Mouse (Mus musculus) neural tube, embryonic 11.5 days (tissue): ENCODE data around the gene 1700066M21Rik. TPM values are rescaled to one million over a fixed set of nuclear protein-coding genes. Genes with fewer than 3 reads are reported as not detected.

Experiments
- ATAC-seq: fragments of 200-750 bp; cut with Nextera tagmentation; 2 replicates; pipeline ENCODE4 v1.8.0; 2017; ENCODE audit warnings: moderate number of reproducible peaks, mild to moderate bottlenecking, moderate TSS enrichment, moderate library complexity; ENCODE audit not compliant: insufficient read depth, low FRiP score, low TSS enrichment
- DNase-seq: peaks from one replicate; pipeline ENCODE4 v3.0.0-alpha.2; 2015; ENCODE audit warnings: low spot score
- H3K27ac ChIP-seq: fragments of 300-500 bp; sonication (generic); 2 replicates; pipeline ENCODE4 v1.5.1; 2014; ENCODE audit warnings: low read depth, mild to moderate bottlenecking, low read length
- H3K27me3 ChIP-seq: fragments of 300-500 bp; sonication (generic); 2 replicates; pipeline ENCODE4 v1.6.1; 2014; ENCODE audit warnings: mild to moderate bottlenecking, low read length, mixed read lengths; ENCODE audit not compliant: control insufficient read depth, insufficient read depth
- H3K36me3 ChIP-seq: fragments of 300-500 bp; sonication (generic); 2 replicates; pipeline ENCODE4 v1.6.1; 2014; ENCODE audit warnings: mild to moderate bottlenecking, low read length, moderate library complexity, mixed read lengths; ENCODE audit not compliant: control insufficient read depth, insufficient read depth
- H3K4me1 ChIP-seq: fragments of 300-500 bp; sonication (generic); 2 replicates; pipeline ENCODE4 v1.6.1; 2014; ENCODE audit warnings: low read length, mixed read lengths; ENCODE audit not compliant: control insufficient read depth, insufficient read depth
- H3K4me2 ChIP-seq: fragments of 300-500 bp; sonication (generic); 2 replicates; pipeline ENCODE4 v1.6.1; 2014; ENCODE audit warnings: low read depth, mild to moderate bottlenecking, moderate library complexity
- H3K4me3 ChIP-seq: fragments of 300-500 bp; sonication (generic); 2 replicates; pipeline ENCODE4 v1.5.1; 2014; ENCODE audit warnings: low read depth, low read length
- H3K9ac ChIP-seq: fragments of 300-500 bp; sonication (generic); 2 replicates; pipeline ENCODE4 v1.6.1; 2014; ENCODE audit warnings: mild to moderate bottlenecking, low read length
- H3K9me3 ChIP-seq: fragments of 300-500 bp; sonication (generic); 2 replicates; pipeline ENCODE4 v1.6.1; 2016; ENCODE audit warnings: low read length; ENCODE audit not compliant: control insufficient read depth
- WGBS: fragments of 180-500 bp; shearing (Covaris S2); extraction: QIAGEN DNeasy Blood & Tissue Kit; methylation state at CpG from one replicate; pipeline ENCODE4 v1.1.7; 2014; 5-methylcytosine and 5-hydroxymethylcytosine counted together
- polyA plus RNA-seq: library from polyadenylated mRNA; unstranded; fragments of >200 nt; fragmentation: Nextera tagmentation; extraction: Ambion mirVana; gene quantifications from 2 replicates; pipeline ENCODE4 v1.2.1, GENCODE M21; 2014

The 1700066M21Rik gene
- polyA plus RNA-seq, 1 experiment from 2014 or later = 14.3 TPM

GRCm38 (mm10) chr1:57387876-57388275 lies 10.5 kb downstream of the 1700066M21Rik start:
- Histone ChIP-seq H3K4me3 (no peak overlapping the region), H3K4me2 (no peak overlapping the region), H3K27me3 (no peaks in the 10 kb centered on the region), H3K9me3 (no peaks in the 10 kb centered on the region), H3K36me3 (no peaks in the 10 kb centered on the region), H3K4me1 (no peaks in the 10 kb centered on the region), H3K27ac (no peak overlapping the region), H3K9ac (no peak overlapping the region)
- no peak for DNase-seq
- 82% methylated on average over 2 of the region's 2 CpGs for WGBS
- ATAC-seq = no peak

- Histone ChIP-seq H3K4me3 (no peak overlapping the region), H3K9me3 (no peaks in the 10 kb centered on the region), H3K4me2 (no peak overlapping the region), H3K36me3 (no peaks in the 10 kb centered on the region), H3K9ac (no peak overlapping the region), H3K27ac (no peak overlapping the region), H3K27me3 (no peaks in the 10 kb centered on the region), H3K4me1 (no peaks in the 10 kb centered on the region)
- 93% methylated on average over 8 of the region's 8 CpGs for WGBS
- no peak for ATAC-seq
- no peak for DNase-seq
Observed at GRCm38 (mm10) chr1:57388402-57389155, 11.2 kb downstream of the 1700066M21Rik start.

GRCm38 (mm10) chr1:57390993-57391790 lies 13.8 kb downstream of the 1700066M21Rik start:
- no peaks in the 10 kb centered on the region for H3K4me1 ChIP-seq
- no peak overlapping the region for H3K9ac ChIP-seq
- no peaks in the 10 kb centered on the region for H3K36me3 ChIP-seq
- ATAC-seq (no peak), DNase-seq (no peak)
- no peak overlapping the region for H3K4me2 ChIP-seq
- no peak overlapping the region for H3K4me3 ChIP-seq
- no peak overlapping the region for H3K27ac ChIP-seq
- H3K9me3 ChIP-seq = no peaks in the 10 kb centered on the region
- H3K27me3 ChIP-seq = no peaks in the 10 kb centered on the region
- WGBS = 93% methylated on average over 4 of the region's 4 CpGs

DNA sequence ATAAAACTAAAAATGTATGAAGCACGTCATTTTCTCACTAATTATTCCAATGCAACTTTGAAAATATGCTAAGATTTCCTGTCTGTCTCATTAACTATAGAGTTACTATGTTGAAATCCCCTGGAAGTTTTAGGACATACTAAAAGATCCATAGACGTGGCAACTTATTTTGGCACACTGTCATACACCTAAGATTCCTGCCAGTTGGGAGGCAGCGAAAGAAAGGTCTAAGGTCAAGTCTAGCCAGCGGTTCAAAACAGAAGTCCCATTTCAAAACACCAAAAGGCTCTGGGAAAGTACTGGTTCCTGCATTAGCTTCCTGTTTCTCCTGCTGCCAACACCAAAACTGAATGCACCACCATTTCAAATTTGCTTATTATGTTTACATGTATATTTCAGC lies 15.0 kb downstream of the 1700066M21Rik start:
- Histone ChIP-seq H3K27me3 (no peaks in the 10 kb centered on the region), H3K9me3 (no peaks in the 10 kb centered on the region), H3K4me3 (no peak overlapping the region), H3K9ac (no peak overlapping the region), H3K27ac (no peak overlapping the region), H3K4me1 (no peaks in the 10 kb centered on the region), H3K36me3 (no peaks in the 10 kb centered on the region), H3K4me2 (no peak overlapping the region)
- WGBS = 89% methylated on average over 4 of the region's 4 CpGs
- DNase-seq (no peak), ATAC-seq (no peak)

- no peaks in the 10 kb centered on the region for H3K36me3 ChIP-seq
- no peak overlapping the region for H3K27ac ChIP-seq
- H3K4me2 ChIP-seq = no peak overlapping the region
- 68% methylated on average over 3 of the region's 3 CpGs for WGBS
- ATAC-seq (no peak), DNase-seq (peak; percentile 44)
- no peak overlapping the region for H3K9ac ChIP-seq
- no peaks in the 10 kb centered on the region for H3K4me1 ChIP-seq
- no peaks in the 10 kb centered on the region for H3K9me3 ChIP-seq
- H3K27me3 ChIP-seq = no peaks in the 10 kb centered on the region
- no peak overlapping the region for H3K4me3 ChIP-seq
Observed at GRCm38 (mm10) chr1:57394051-57394450, 16.6 kb downstream of the 1700066M21Rik start.

DNA sequence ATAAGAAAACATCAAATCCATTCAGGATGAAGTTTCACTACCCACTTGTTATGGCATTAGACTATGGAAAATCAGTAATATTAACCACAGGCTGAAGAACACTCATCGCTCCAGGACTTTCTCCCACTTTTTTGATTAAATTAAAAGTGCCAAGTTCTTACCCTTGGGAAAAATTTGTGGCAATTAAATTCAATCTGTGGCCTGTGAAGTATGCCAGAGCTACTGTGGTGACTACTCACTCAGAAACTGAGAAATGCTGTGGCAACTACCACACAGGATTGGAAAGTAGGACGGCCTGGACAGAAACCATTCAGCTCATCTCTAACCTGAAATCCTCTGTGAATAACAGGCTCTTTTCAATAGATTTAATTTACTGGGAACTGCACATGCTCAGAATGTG lies 22.9 kb downstream of the 1700066M21Rik start:
- Histone ChIP-seq H3K9me3 (no peaks in the 10 kb centered on the region), H3K9ac (no peak overlapping the region), H3K36me3 (no peaks in the 10 kb centered on the region), H3K4me3 (no peak overlapping the region), H3K4me2 (no peak overlapping the region), H3K27ac (no peak overlapping the region), H3K27me3 (no peaks in the 10 kb centered on the region), H3K4me1 (no peaks in the 10 kb centered on the region)
- DNase-seq (no peak), ATAC-seq (no peak)
- 95% methylated on average over 2 of the region's 2 CpGs for WGBS

DNA sequence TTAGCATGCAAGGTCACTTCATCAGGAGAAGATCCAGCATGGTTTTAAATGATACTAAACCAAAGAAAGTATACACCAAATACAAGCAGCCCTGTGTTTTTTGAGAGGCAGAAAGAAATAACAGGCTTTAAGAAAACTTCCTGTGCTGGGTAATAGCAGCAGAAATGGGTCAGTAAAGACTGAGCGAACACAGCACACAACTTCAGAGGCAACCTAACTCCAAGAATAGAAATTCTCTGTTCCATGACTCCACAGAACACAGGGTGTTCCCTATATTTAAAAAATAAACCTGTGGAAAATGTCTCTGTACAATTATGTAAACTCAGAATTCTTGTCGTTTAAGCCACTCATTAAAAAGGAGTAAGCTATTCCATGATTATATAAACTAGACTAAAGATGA lies 23.5 kb downstream of the 1700066M21Rik start:
- H3K4me1 ChIP-seq = no peaks in the 10 kb centered on the region
- no peak overlapping the region for H3K27ac ChIP-seq
- no peak for ATAC-seq
- no peaks in the 10 kb centered on the region for H3K9me3 ChIP-seq
- no peak for DNase-seq
- no peaks in the 10 kb centered on the region for H3K36me3 ChIP-seq
- no peak overlapping the region for H3K4me2 ChIP-seq
- H3K9ac ChIP-seq = no peak overlapping the region
- WGBS = 90% methylated on average over 2 of the region's 2 CpGs
- no peak overlapping the region for H3K4me3 ChIP-seq
- H3K27me3 ChIP-seq = no peaks in the 10 kb centered on the region

- no peaks in the 10 kb centered on the region; the same call in 1 of the 2 replicates for H3K4me1 ChIP-seq
- H3K27me3 ChIP-seq = no peaks in the 10 kb centered on the region
- H3K4me2 ChIP-seq = no peak overlapping the region
- no peak for DNase-seq
- no peak overlapping the region for H3K9ac ChIP-seq
- no peak overlapping the region for H3K27ac ChIP-seq
- no peaks in the 10 kb centered on the region for H3K9me3 ChIP-seq
- 91% methylated on average over 5 of the region's 5 CpGs for WGBS
- no peak overlapping the region for H3K4me3 ChIP-seq
- H3K36me3 ChIP-seq = no peaks in the 10 kb centered on the region
- ATAC-seq = no peak
Observed at GRCm38 (mm10) chr1:57402116-57402515, 24.7 kb downstream of the 1700066M21Rik start.
